Mouse (Mus musculus) olfactory bulb, adult 2 months (tissue): Measurements from ENCODE around the gene Prc1.

Source experiments
- CTCF ChIP-seq: fragments of 200-500 bp; IDR thresholded peaks from 2 replicates; pipeline ENCODE4 v1.5.1; 2012; ENCODE audit warnings: low read depth, mild to moderate bottlenecking, low read length, moderate library complexity; ENCODE audit not compliant: insufficient read depth
- POLR2A ChIP-seq: fragments of 200-500 bp; IDR thresholded peaks from 2 replicates; pipeline ENCODE4 v1.6.1; 2012; ENCODE audit warnings: mild to moderate bottlenecking, low read depth, low read length, moderate library complexity; ENCODE audit not compliant: insufficient read depth

DNA sequence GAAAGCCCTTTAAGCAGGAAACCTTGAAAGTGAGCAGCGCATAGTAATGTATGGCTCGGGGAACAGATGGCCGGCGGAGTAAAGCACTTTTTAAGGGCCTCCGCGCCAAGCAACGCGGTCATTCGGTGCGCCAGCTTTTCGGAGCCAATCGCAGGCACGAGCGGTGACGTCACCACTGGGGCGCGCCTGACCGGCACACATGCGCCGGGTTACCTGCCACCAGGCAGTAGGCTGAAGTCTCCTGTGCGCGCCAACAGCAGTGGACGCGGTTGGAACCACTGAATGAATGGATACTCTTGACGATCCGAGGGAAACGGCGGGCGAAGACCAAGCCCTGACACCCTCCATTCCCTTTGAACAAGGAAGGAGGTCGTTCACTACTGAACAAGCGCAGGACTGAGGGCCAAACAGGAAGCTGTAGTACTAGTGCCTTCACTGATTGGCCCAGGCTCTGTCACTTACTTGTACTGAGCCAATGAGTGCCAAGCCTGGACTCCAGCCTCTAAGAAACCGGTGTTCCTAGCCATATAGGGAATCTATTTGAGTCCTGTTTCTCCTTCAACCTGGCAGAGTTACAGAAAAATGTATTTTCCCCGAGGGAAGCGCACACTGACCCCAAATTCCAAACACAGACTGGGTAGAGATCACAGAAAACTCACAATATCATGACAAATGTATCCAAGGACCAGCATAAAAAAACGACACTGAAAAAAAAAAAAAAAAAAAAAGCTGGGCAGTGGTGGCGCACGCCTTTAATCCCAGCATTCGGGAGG is 30.0 kb downstream of the Prc1 start, which contains the start of gene Rccd1:
- no peak for TF ChIP-seq CTCF
- peak; percentile 84 for TF ChIP-seq POLR2A
